Mouse (Mus musculus): Measurements from ENCODE around the gene Ablim1. TPM values are rescaled to one million over a fixed set of nuclear protein-coding genes. Genes with fewer than 3 reads are reported as not detected.

Gene Ablim1
- total and polyA plus RNA-seq, 2 experiments from 2014 or later: 44.7 to 71.7 TPM

DNA sequence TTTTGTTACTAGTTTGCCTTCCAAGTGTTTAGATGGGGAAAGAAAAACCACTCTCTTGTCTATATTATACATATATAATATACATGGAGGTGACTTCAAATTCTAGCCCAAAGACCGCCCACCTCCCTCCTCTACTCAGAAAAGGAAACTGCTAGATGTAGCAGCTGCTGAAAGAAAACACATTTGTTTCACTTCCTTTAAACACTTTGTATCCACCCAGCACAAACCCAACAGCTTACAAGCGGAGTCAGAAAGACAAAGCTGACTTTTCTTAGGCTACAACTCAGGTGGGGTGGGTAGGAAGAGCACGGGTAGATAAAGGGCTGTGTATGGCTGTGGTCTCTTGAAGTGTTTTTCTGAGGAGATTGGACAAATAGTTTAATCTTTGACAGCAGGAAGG is 242.0 kb downstream of the Ablim1 start:
- Histone ChIP-seq H3K27me3 (ENCODE audit: insufficient read depth, low read length) (no peaks in the 10 kb centered on the region), H3K36me3 (ENCODE audit: insufficient read depth, low read length) (no peaks in the 10 kb centered on the region), H3K4me2 (ENCODE audit: low read depth, low read length) (no peak overlapping the region), H3K4me3 (ENCODE audit: low read length) (no peak overlapping the region), H3K4me1 (ENCODE audit: insufficient read depth, low read length) (no peaks in the 10 kb centered on the region), H3K9me3 (ENCODE audit: low read length) (no peaks in the 10 kb centered on the region), H3K27ac (peak overlapping the region; percentile 36; the same call in 1 of the 2 replicates), H3K9ac (replicated peaks; ENCODE audit: low read length) (no peak overlapping the region)
- DNase-seq (ENCODE audit: low spot score) (no peak), ATAC-seq (no peak)
- no peak for TF ChIP-seq CTCF (IDR thresholded peaks at IDR 0.05; ENCODE audit: low read depth)
- WGBS: 71% methylated on average over 3 of the region's 3 CpGs

- WGBS: 83% methylated on average over 9 of the region's 9 CpGs
These were observed 247.6 kb downstream of the Ablim1 start for GRCm38 (mm10) chr19:57067108-57067613.

DNA sequence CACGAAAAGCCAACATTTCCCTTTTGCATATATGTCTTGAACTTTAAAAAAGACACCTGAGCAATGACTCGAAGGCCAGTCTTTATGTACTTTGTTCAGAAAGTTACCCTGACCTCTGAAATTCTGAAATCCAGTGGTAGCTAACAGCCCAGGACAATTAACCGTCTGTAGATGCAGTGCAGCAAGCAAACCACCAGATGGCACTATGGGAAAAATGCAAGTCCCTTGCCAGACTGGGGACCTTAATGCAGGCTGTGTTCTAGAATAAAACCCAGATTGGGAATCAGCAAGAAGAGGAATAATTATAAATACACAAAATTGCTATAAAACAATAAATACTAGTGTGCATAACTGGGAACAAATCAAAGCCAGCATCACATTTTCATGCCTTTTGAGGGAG is 248.4 kb downstream of the Ablim1 start:
- Histone ChIP-seq H3K4me3 (ENCODE audit: low read length) (no peak overlapping the region), H3K36me3 (ENCODE audit: insufficient read depth, low read length) (0 out of 2 replicates have a peak, but pooled peaks cover 10% of the 10 kb centered on the region), H3K4me2 (ENCODE audit: low read depth, low read length) (no peak overlapping the region), H3K9me3 (ENCODE audit: low read length) (no peaks in the 10 kb centered on the region), H3K27me3 (ENCODE audit: insufficient read depth, low read length) (no peaks in the 10 kb centered on the region), H3K4me1 (ENCODE audit: insufficient read depth, low read length) (no peaks in the 10 kb centered on the region), H3K27ac (no peak overlapping the region), H3K9ac (replicated peaks; ENCODE audit: low read length) (no peak overlapping the region)
- 28% methylated on average over 3 of the region's 3 CpGs for WGBS
- TF ChIP-seq CTCF (IDR thresholded peaks at IDR 0.05; ENCODE audit: low read depth): peak; percentile 92
- DNase-seq (ENCODE audit: low spot score) (peak; percentile 88), ATAC-seq (0 out of 2 replicates have a peak, but pooled peaks have one; percentile 48)

More at GRCm38 (mm10) chr19:57067108-57067613, 247.6 kb downstream of the Ablim1 start:
- no peak overlapping the region for H3K27ac ChIP-seq
- no peaks in the 10 kb centered on the region for H3K9me3 ChIP-seq (ENCODE audit: low read length)
- 0 out of 2 replicates have a peak, but pooled peaks have one; percentile 31 for ATAC-seq
- no peak for TF ChIP-seq CTCF (IDR thresholded peaks at IDR 0.05; ENCODE audit: low read depth)
- H3K4me1 ChIP-seq (ENCODE audit: insufficient read depth, low read length): no peaks in the 10 kb centered on the region
- H3K27me3 ChIP-seq (ENCODE audit: insufficient read depth, low read length): no peaks in the 10 kb centered on the region
- H3K9ac ChIP-seq (replicated peaks; ENCODE audit: low read length): no peak overlapping the region
- H3K4me2 ChIP-seq (ENCODE audit: low read depth, low read length): no peak overlapping the region
- 0 out of 2 replicates have a peak, but pooled peaks cover 10% of the 10 kb centered on the region for H3K36me3 ChIP-seq (ENCODE audit: insufficient read depth, low read length)
- H3K4me3 ChIP-seq (ENCODE audit: low read length): no peak overlapping the region
- DNase-seq (ENCODE audit: low spot score): no peak

- DNase-seq (ENCODE audit: low spot score): no peak
- no peak for ATAC-seq
- Histone ChIP-seq H3K4me1 (ENCODE audit: insufficient read depth, low read length) (no peaks in the 10 kb centered on the region), H3K4me2 (ENCODE audit: low read depth, low read length) (no peak overlapping the region), H3K4me3 (ENCODE audit: low read length) (no peak overlapping the region), H3K9ac (replicated peaks; ENCODE audit: low read length) (no peak overlapping the region), H3K27ac (no peak overlapping the region), H3K27me3 (ENCODE audit: insufficient read depth, low read length) (no peaks in the 10 kb centered on the region), H3K36me3 (ENCODE audit: insufficient read depth, low read length) (peaks cover 12% of the 10 kb centered on the region; the same call in 1 of the 2 replicates), H3K9me3 (ENCODE audit: low read length) (no peaks in the 10 kb centered on the region; the same call in 1 of the 2 replicates)
- 40% methylated on average over 4 of the region's 4 CpGs for WGBS
- TF ChIP-seq CTCF (IDR thresholded peaks at IDR 0.05; ENCODE audit: low read depth): no peak
These were observed 252.0 kb downstream of the Ablim1 start for GRCm38 (mm10) chr19:57062746-57063145.

DNA sequence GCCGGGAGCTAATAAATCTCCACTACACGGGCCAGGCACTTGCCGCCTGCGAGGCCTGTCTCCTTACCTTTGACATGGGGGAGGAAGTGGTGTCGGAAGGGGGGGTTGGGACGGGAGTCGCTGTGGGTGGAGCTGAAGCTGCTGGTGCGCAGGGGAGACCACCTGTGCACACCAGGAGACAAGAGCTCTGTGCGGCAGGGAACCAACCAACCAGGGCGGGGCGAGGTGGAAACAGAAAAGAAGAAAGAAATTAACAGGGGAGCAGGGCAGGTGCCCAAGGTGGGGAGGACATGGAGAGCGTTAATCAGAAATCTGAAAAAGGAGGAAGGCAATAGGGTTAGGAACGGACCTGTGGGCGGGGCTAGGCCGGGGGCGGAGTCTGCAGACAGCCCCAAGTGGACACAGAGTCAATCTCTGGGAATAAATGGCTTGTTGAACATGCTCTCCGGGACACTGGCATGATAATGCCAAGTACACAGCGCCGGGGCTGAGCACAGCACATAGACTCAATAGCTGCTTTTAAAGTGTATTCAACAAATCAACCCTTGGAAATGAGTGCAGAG is 255.6 kb downstream of the Ablim1 start:
- no peak overlapping the region for H3K4me2 ChIP-seq (ENCODE audit: low read depth, low read length)
- ATAC-seq: no peak
- peaks cover 14% of the 10 kb centered on the region; the same call in 1 of the 2 replicates for H3K36me3 ChIP-seq (ENCODE audit: insufficient read depth, low read length)
- H3K27me3 ChIP-seq (ENCODE audit: insufficient read depth, low read length): no peaks in the 10 kb centered on the region
- H3K9ac ChIP-seq (replicated peaks; ENCODE audit: low read length): no peak overlapping the region
- no peak for DNase-seq (ENCODE audit: low spot score)
- no peaks in the 10 kb centered on the region; the same call in 1 of the 2 replicates for H3K9me3 ChIP-seq (ENCODE audit: low read length)
- no peak overlapping the region for H3K4me3 ChIP-seq (ENCODE audit: low read length)
- no peak for TF ChIP-seq CTCF (IDR thresholded peaks at IDR 0.05; ENCODE audit: low read depth)
- H3K27ac ChIP-seq: no peak overlapping the region
- no peaks in the 10 kb centered on the region for H3K4me1 ChIP-seq (ENCODE audit: insufficient read depth, low read length)
- 56% methylated on average over 19 of the region's 19 CpGs for WGBS

DNA sequence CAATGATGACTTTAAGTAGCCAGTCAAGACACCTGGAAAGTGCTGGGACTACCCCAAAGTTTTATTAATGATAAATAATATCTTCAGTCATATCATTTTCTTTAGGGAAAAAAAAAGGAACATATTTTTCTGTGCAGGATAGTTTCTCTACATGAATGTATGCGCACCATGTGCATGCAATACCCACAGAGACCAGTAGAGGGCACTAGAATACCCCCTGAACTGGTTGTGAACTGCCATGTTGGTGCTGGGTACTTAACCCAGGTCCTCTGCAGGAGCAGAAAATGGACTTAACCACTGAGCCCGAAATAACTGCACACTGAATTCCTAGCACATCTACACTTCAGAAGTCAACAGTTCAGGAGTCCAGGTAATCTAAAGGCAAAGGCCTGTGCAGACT is 257.2 kb downstream of the Ablim1 start:
- DNase-seq (ENCODE audit: low spot score) (no peak), ATAC-seq (no peak)
- peaks cover 4% of the 10 kb centered on the region; the same call in 1 of the 2 replicates for H3K36me3 ChIP-seq (ENCODE audit: insufficient read depth, low read length)
- H3K27ac ChIP-seq: no peak overlapping the region
- H3K27me3 ChIP-seq (ENCODE audit: insufficient read depth, low read length): no peaks in the 10 kb centered on the region
- no peak overlapping the region for H3K4me2 ChIP-seq (ENCODE audit: low read depth, low read length)
- WGBS: 98% methylated on average over 2 of the region's 2 CpGs
- H3K9ac ChIP-seq (replicated peaks; ENCODE audit: low read length): no peak overlapping the region
- peak; percentile 49 for TF ChIP-seq CTCF (IDR thresholded peaks at IDR 0.05; ENCODE audit: low read depth)
- H3K4me1 ChIP-seq (ENCODE audit: insufficient read depth, low read length): no peaks in the 10 kb centered on the region
- no peaks in the 10 kb centered on the region; the same call in 1 of the 2 replicates for H3K9me3 ChIP-seq (ENCODE audit: low read length)
- no peak overlapping the region for H3K4me3 ChIP-seq (ENCODE audit: low read length)

Data from hindbrain, postnatal 0 days (tissue).